Comparison of ENCODE assay signal across 18 mouse cellular contexts in the genomic region with DNA sequence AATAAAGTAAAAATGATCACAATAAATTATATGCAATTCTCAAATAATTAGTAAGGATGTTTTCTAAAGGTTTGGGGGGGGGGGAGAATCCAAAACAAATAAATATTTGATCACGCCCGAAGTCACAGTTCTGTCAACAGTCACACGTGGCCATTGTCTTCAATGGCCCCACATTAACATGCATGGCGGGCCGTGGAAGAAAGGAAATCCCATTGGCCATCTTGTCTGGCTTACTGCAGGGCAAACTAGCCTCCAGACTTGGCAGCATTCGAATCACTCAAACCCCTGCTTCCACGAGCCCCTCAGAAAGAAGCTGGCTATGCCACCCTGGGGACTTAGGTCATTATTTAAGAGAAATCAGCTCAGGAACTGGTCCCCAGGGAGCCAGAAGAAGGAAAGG.
A peak's percentile ranks its signal among the peaks of the same experiment; 100 is the strongest.
DNase-seq lines count a peak whose midpoint lies in the region; ATAC-seq and TF ChIP-seq lines count a peak whose summit lies in the region.
"Had no signal": no experiment of that assay in that cellular context is flagged by ENCODE, and none has a peak within 500 bp of the region (broad histone marks: within the 10 kb centered on the region; RNA-seq: fewer than 3 reads in every experiment).

No protein-coding gene starts in this region.

- H3K4me3 ChIP-seq in hindbrain, embryonic 11.5 days (ENCODE audit: low read depth, low read length): no peak overlapping the region
- no peak overlapping the region for H3K4me3 ChIP-seq in hindbrain, embryonic 14.5 days (replicated peaks; ENCODE audit: low read length)
- no peak overlapping the region for H3K4me3 ChIP-seq in lung, embryonic 14.5 days (ENCODE audit: low read depth, low read length)
- H3K4me3 ChIP-seq in ES-E14 (ENCODE audit: insufficient read depth in 1 of 2, low read depth in 1 of 2, low read length in 2 of 2, poor library complexity in 1 of 2, severe bottlenecking in 1 of 2): no peak overlapping the region
- H3K4me3 ChIP-seq in small intestine, adult 2 months (ENCODE audit: low read depth, low read length): no peak overlapping the region
- H3K4me3 ChIP-seq: erythroblast, embryonic 14.5 days; heart, embryonic 10.5 days; limb, embryonic 12.5 days; midbrain, embryonic 12.5 days had no signal

- in situ Hi-C loops in ES-E14 (cut with MboI; ENCODE audit: low sequenced_read_pairs in 2 of 2, unreplicated experiment in 2 of 2): loop anchor here in 1 of 2 experiments (25.0 kb wide), 1 partner anchor 543 kb away; the partner anchor contains the start of gene Upp1

- TF ChIP-seq CTCF in lung, embryonic 14.5 days (IDR thresholded peaks at IDR 0.05; ENCODE audit: low read depth): no peak
- no peak for TF ChIP-seq CTCF in small intestine, adult 2 months (IDR thresholded peaks at IDR 0.05; ENCODE audit: extremely low read depth, insufficient read length, insufficient replicate concordance, low read depth, low read length)

- H3K9ac ChIP-seq in hindbrain, embryonic 11.5 days (ENCODE audit: low read depth, low read length): no peak overlapping the region
- H3K9ac ChIP-seq in hindbrain, embryonic 14.5 days: no peak overlapping the region
- no peak overlapping the region for H3K9ac ChIP-seq in lung, embryonic 14.5 days
- 0 out of 2 replicates have a peak overlapping the region, but pooled peaks have one; percentile 25 for H3K9ac ChIP-seq in ES-E14 (ENCODE audit: insufficient read depth, low read depth, low read length, poor library complexity, severe bottlenecking)
- H3K9ac ChIP-seq: limb, embryonic 12.5 days; midbrain, embryonic 12.5 days had no signal

- ATAC-seq in hindbrain, embryonic 11.5 days (ENCODE audit: low FRiP score): peak; percentile 51; the same call in 1 of the 2 replicates
- ATAC-seq in hindbrain, embryonic 14.5 days (ENCODE audit: low FRiP score): no peak; the same call in 1 of the 2 replicates
- no peak for ATAC-seq in lung, embryonic 14.5 days (ENCODE audit: insufficient read depth)

- H3K27me3 ChIP-seq in hindbrain, embryonic 11.5 days (ENCODE audit: control insufficient read depth, insufficient read depth, low read length): no peaks in the 10 kb centered on the region
- H3K27me3 ChIP-seq in hindbrain, embryonic 14.5 days (ENCODE audit: control insufficient read depth, insufficient read depth, low read length): no peaks in the 10 kb centered on the region
- no peaks in the 10 kb centered on the region for H3K27me3 ChIP-seq in lung, embryonic 14.5 days (ENCODE audit: insufficient read depth, low read length)
- H3K27me3 ChIP-seq in small intestine, adult 2 months (ENCODE audit: control insufficient read depth, insufficient read depth, low read length): no peaks in the 10 kb centered on the region
- H3K27me3 ChIP-seq: limb, embryonic 12.5 days; midbrain, embryonic 12.5 days had no signal

- no peak for TF ChIP-seq POLR2A in small intestine, adult 2 months (IDR thresholded peaks at IDR 0.05; ENCODE audit: low read depth, low read length)

- no peak for DNase-seq in hindbrain, embryonic 11.5 days (ENCODE audit: low spot score)
- no peak for DNase-seq in hindbrain, embryonic 14.5 days (ENCODE audit: low spot score)
- no peak for DNase-seq in lung, embryonic 14.5 days
- no peak for DNase-seq in lung, postnatal 25 days (ENCODE audit: low spot score)
- DNase-seq in ES-E14 (ENCODE audit: low read depth, low spot score): no peak
- no peak for DNase-seq in heart, postnatal 25 days (ENCODE audit: low spot score)
- DNase-seq in natural killer cell, adult 2 months (ENCODE audit: low spot score in 2 of 2): no peak
- DNase-seq: adrenal gland, adult 8-10 months; cerebellum, postnatal 14 days; gastrocnemius, postnatal 25 days; heart, postnatal 36 days; right cerebral cortex, postnatal 25 days; thymus, postnatal 25 days had no signal

- H3K27ac ChIP-seq in hindbrain, embryonic 11.5 days (ENCODE audit: low read depth, low read length): no peak overlapping the region
- no peak overlapping the region for H3K27ac ChIP-seq in hindbrain, embryonic 14.5 days
- peak overlapping the region; percentile 58 for H3K27ac ChIP-seq in lung, embryonic 14.5 days (ENCODE audit: low read depth)
- peak overlapping the region; percentile 93 for H3K27ac ChIP-seq in ES-E14 (ENCODE audit: insufficient read depth, low read depth, low read length, poor library complexity, severe bottlenecking)
- H3K27ac ChIP-seq in small intestine, adult 2 months (ENCODE audit: insufficient read depth, low read depth, low read length): peak overlapping the region; percentile 54; the same call in 1 of the 2 replicates
- H3K27ac ChIP-seq: heart, embryonic 10.5 days; limb, embryonic 12.5 days; midbrain, embryonic 12.5 days had no signal

- no peaks in the 10 kb centered on the region for H3K9me3 ChIP-seq in hindbrain, embryonic 11.5 days (ENCODE audit: control insufficient read depth, low read length)
- no peaks in the 10 kb centered on the region for H3K9me3 ChIP-seq in hindbrain, embryonic 14.5 days (ENCODE audit: control insufficient read depth, low read length)
- no peaks in the 10 kb centered on the region for H3K9me3 ChIP-seq in lung, embryonic 14.5 days (ENCODE audit: low read depth, low read length)
- no peaks in the 10 kb centered on the region for H3K9me3 ChIP-seq in ES-E14 (ENCODE audit: control insufficient read depth, insufficient read depth, low read depth, low read length)
- H3K9me3 ChIP-seq: heart, embryonic 10.5 days; limb, embryonic 12.5 days; midbrain, embryonic 12.5 days had no signal

- 37% methylated on average over 7 of the region's 7 CpGs for WGBS in hindbrain, embryonic 11.5 days
- WGBS in hindbrain, embryonic 14.5 days: 12% methylated on average over 7 of the region's 7 CpGs
- WGBS in lung, embryonic 14.5 days: 60% methylated on average over 7 of the region's 7 CpGs
- 34% methylated on average over 7 of the region's 7 CpGs for WGBS in small intestine, adult 2 months

- H3K4me1 ChIP-seq in hindbrain, embryonic 11.5 days (replicated peaks; ENCODE audit: control insufficient read depth, insufficient read depth, low read length): no peaks in the 10 kb centered on the region; the same call in 1 of the 2 replicates
- H3K4me1 ChIP-seq in hindbrain, embryonic 14.5 days (replicated peaks; ENCODE audit: control insufficient read depth, insufficient read depth, low read length): peaks cover 9% of the 10 kb centered on the region
- peaks cover 12% of the 10 kb centered on the region; the same call in 1 of the 2 replicates for H3K4me1 ChIP-seq in lung, embryonic 14.5 days (ENCODE audit: insufficient read depth)
- peaks cover 14 to 36% of the 10 kb centered on the region in 2 experiments for H3K4me1 ChIP-seq in ES-E14 (ENCODE audit: control insufficient read depth in 2 of 2, insufficient read depth in 2 of 2, low read length in 2 of 2, poor library complexity in 1 of 2)
- H3K4me1 ChIP-seq in small intestine, adult 2 months (ENCODE audit: control insufficient read depth, insufficient read depth, insufficient read length, low read length): peaks cover 19% of the 10 kb centered on the region; the same call in 1 of the 2 replicates

- intact Hi-C loops in heart, postnatal 25 days (cut with DNase I): no loop called here

- H3K36me3 ChIP-seq in hindbrain, embryonic 11.5 days (ENCODE audit: control insufficient read depth, insufficient read depth, low read length): no peaks in the 10 kb centered on the region
- H3K36me3 ChIP-seq in hindbrain, embryonic 14.5 days (replicated peaks; ENCODE audit: control insufficient read depth, insufficient read depth): no peaks in the 10 kb centered on the region
- H3K36me3 ChIP-seq in lung, embryonic 14.5 days (ENCODE audit: insufficient read depth): peaks cover 17% of the 10 kb centered on the region
- peaks cover 34% of the 10 kb centered on the region for H3K36me3 ChIP-seq in ES-E14 (ENCODE audit: control insufficient read depth, insufficient read depth, low read length, poor library complexity, severe bottlenecking)
- peaks cover 8% of the 10 kb centered on the region for H3K36me3 ChIP-seq in small intestine, adult 2 months (ENCODE audit: control insufficient read depth, insufficient read depth, low read length)
- H3K36me3 ChIP-seq: midbrain, embryonic 12.5 days had no signal

- H3K4me2 ChIP-seq in hindbrain, embryonic 11.5 days (replicated peaks; ENCODE audit: low read depth, low read length): no peak overlapping the region
- H3K4me2 ChIP-seq in hindbrain, embryonic 14.5 days (replicated peaks): no peak overlapping the region
- H3K4me2 ChIP-seq in lung, embryonic 14.5 days: no peak overlapping the region
- H3K4me2 ChIP-seq: limb, embryonic 12.5 days; midbrain, embryonic 12.5 days had no signal

TF ChIP-seq in ES-E14, 5 proteins besides CTCF, POLR2A, EP300 and RAD21:
- TF ChIP-seq ZNF384 (IDR thresholded peaks at IDR 0.05; ENCODE audit: low read depth, low read length): no peak
- TF ChIP-seq HCFC1 (IDR thresholded peaks at IDR 0.05; ENCODE audit: borderline replicate concordance, insufficient read depth, low read length): no peak
- no peak for TF ChIP-seq CHD2 (IDR thresholded peaks at IDR 0.05; ENCODE audit: low read depth, low read length)
- TF ChIP-seq MAFK (IDR thresholded peaks at IDR 0.05; ENCODE audit: insufficient read depth, low read depth, low read length): no peak
- no peak for TF ChIP-seq ZC3H11A (IDR thresholded peaks at IDR 0.05; ENCODE audit: borderline replicate concordance, low read depth, low read length)

Comparison
In these comparisons a context has a peak if more than half of its experiments do, and no peak if none do; other contexts are left out.
1. H3K27ac ChIP-seq: peak in lung, embryonic 14.5 days (single experiment), ES-E14 (single experiment) and small intestine, adult 2 months (single experiment); none in hindbrain, embryonic 11.5 days (single experiment) and hindbrain, embryonic 14.5 days (single experiment).